Mouse (Mus musculus) kidney, embryonic 15.5 days (tissue): ENCODE measurements at regions not wholly inside any gene's neighbourhood (a gene's known extent, or its start where the extent isn't known, plus 50 kb on each side); places are given as distances from the start of the nearest gene placed in this dataset.

ENCODE experiments used
- ATAC-seq: fragments of 200-750 bp; cut with Nextera tagmentation; replicated peaks from 2 replicates; pipeline ENCODE4 v1.8.0; 2017; ENCODE audit warnings: moderate TSS enrichment; ENCODE audit not compliant: low FRiP score
- H3K27ac ChIP-seq: fragments of 300-500 bp; sonication (generic); 2 replicates; pipeline ENCODE4 v1.5.1; 2015; ENCODE audit warnings: mild to moderate bottlenecking, inconsistent platforms
- H3K27me3 ChIP-seq: fragments of 300-500 bp; sonication (generic); 2 replicates; pipeline ENCODE4 v1.6.1; 2015; ENCODE audit warnings: inconsistent platforms
- H3K36me3 ChIP-seq: fragments of 300-500 bp; sonication (generic); 2 replicates; pipeline ENCODE4 v1.6.1; 2015; ENCODE audit warnings: inconsistent platforms
- H3K4me1 ChIP-seq: fragments of 300-500 bp; sonication (generic); 2 replicates; pipeline ENCODE4 v1.6.1; 2015; ENCODE audit warnings: inconsistent platforms
- H3K4me2 ChIP-seq: fragments of 300-500 bp; sonication (generic); 2 replicates; pipeline ENCODE4 v1.6.1; 2015; ENCODE audit warnings: moderate library complexity, mild to moderate bottlenecking, inconsistent platforms
- H3K4me3 ChIP-seq: fragments of 300-500 bp; sonication (generic); replicated peaks from 2 replicates; pipeline ENCODE4 v1.5.1; 2015; ENCODE audit warnings: mild to moderate bottlenecking, inconsistent platforms
- H3K9ac ChIP-seq: fragments of 300-500 bp; sonication (generic); 2 replicates; pipeline ENCODE4 v1.6.1; 2015; ENCODE audit warnings: mild to moderate bottlenecking, inconsistent platforms
- H3K9me3 ChIP-seq: fragments of 300-500 bp; sonication (generic); replicated peaks from 2 replicates; pipeline ENCODE4 v1.6.1; 2016; ENCODE audit warnings: inconsistent platforms
- WGBS: fragments of 180-500 bp; shearing (Covaris S2); methylation state at CpG from one replicate; pipeline ENCODE4 v1.1.7; 2015; ENCODE audit warnings: mixed read lengths; 5-methylcytosine and 5-hydroxymethylcytosine counted together

GRCm38 (mm10) chr5:73887306-73887958 is 180.8 kb downstream of the Usp46 start:
- H3K27ac ChIP-seq = no peak overlapping the region
- H3K27me3 ChIP-seq = no peaks in the 10 kb centered on the region
- no peak for ATAC-seq
- no peak overlapping the region for H3K9ac ChIP-seq
- no peaks in the 10 kb centered on the region for H3K36me3 ChIP-seq
- WGBS = 87% methylated on average over 8 of the region's 8 CpGs
- no peak overlapping the region for H3K4me3 ChIP-seq
- H3K9me3 ChIP-seq = no peaks in the 10 kb centered on the region
- no peak overlapping the region for H3K4me2 ChIP-seq
- H3K4me1 ChIP-seq = 0 out of 2 replicates have a peak, but pooled peaks cover 5% of the 10 kb centered on the region

- no peak for ATAC-seq
- no peak overlapping the region for H3K9ac ChIP-seq
- 55% methylated on average over 2 of the region's 2 CpGs for WGBS
- no peaks in the 10 kb centered on the region for H3K27me3 ChIP-seq
- H3K9me3 ChIP-seq = no peaks in the 10 kb centered on the region
- no peak overlapping the region for H3K4me3 ChIP-seq
- 0 out of 2 replicates have a peak, but pooled peaks cover 5% of the 10 kb centered on the region for H3K4me1 ChIP-seq
- no peak overlapping the region for H3K27ac ChIP-seq
- no peaks in the 10 kb centered on the region for H3K36me3 ChIP-seq
- H3K4me2 ChIP-seq = no peak overlapping the region
Observed at GRCm38 (mm10) chr5:73888391-73888790, 179.8 kb downstream of the Usp46 start.

GRCm38 (mm10) chr5:73889342-73889741 is 178.9 kb downstream of the Usp46 start:
- no peak overlapping the region for H3K4me3 ChIP-seq
- WGBS = 26% methylated on average over 1 of the region's 1 CpGs

GRCm38 (mm10) chr5:73890942-73891341 is 177.3 kb downstream of the Usp46 start:
- no peaks in the 10 kb centered on the region; the same call in 1 of the 2 replicates for H3K9me3 ChIP-seq
- 47% methylated on average over 4 of the region's 4 CpGs for WGBS
- H3K4me2 ChIP-seq = no peak overlapping the region
- H3K36me3 ChIP-seq = no peaks in the 10 kb centered on the region
- 0 out of 2 replicates have a peak, but pooled peaks cover 5% of the 10 kb centered on the region for H3K4me1 ChIP-seq
- H3K27ac ChIP-seq = peak overlapping the region; percentile 57
- no peak overlapping the region for H3K4me3 ChIP-seq
- H3K27me3 ChIP-seq = no peaks in the 10 kb centered on the region
- no peak overlapping the region for H3K9ac ChIP-seq
- no peak for ATAC-seq

More at GRCm38 (mm10) chr5:73889342-73889741, 178.9 kb downstream of the Usp46 start:
- 0 out of 2 replicates have a peak, but pooled peaks have one; percentile 64 for ATAC-seq
- Histone ChIP-seq H3K27me3 (no peaks in the 10 kb centered on the region), H3K9ac (no peak overlapping the region), H3K27ac (peak overlapping the region; percentile 39), H3K9me3 (no peaks in the 10 kb centered on the region), H3K4me2 (no peak overlapping the region), H3K36me3 (no peaks in the 10 kb centered on the region), H3K4me1 (0 out of 2 replicates have a peak, but pooled peaks cover 5% of the 10 kb centered on the region)

GRCm38 (mm10) chr5:73891606-73892005 is 176.6 kb downstream of the Usp46 start:
- Histone ChIP-seq H3K4me2 (no peak overlapping the region), H3K9ac (no peak overlapping the region), H3K4me1 (0 out of 2 replicates have a peak, but pooled peaks cover 5% of the 10 kb centered on the region), H3K9me3 (no peaks in the 10 kb centered on the region; the same call in 1 of the 2 replicates), H3K36me3 (no peaks in the 10 kb centered on the region), H3K27ac (peak overlapping the region; percentile 57), H3K27me3 (no peaks in the 10 kb centered on the region), H3K4me3 (no peak overlapping the region)
- 30% methylated on average over 11 of the region's 11 CpGs for WGBS
- ATAC-seq = peak; percentile 43; the same call in 1 of the 2 replicates

GRCm38 (mm10) chr5:73892440-73893225 is 175.6 kb downstream of the Usp46 start:
- Histone ChIP-seq H3K36me3 (no peaks in the 10 kb centered on the region), H3K27ac (peak overlapping the region; percentile 16; the same call in 1 of the 2 replicates), H3K9ac (no peak overlapping the region), H3K4me1 (0 out of 2 replicates have a peak, but pooled peaks cover 5% of the 10 kb centered on the region), H3K27me3 (no peaks in the 10 kb centered on the region), H3K4me2 (no peak overlapping the region), H3K4me3 (no peak overlapping the region), H3K9me3 (no peaks in the 10 kb centered on the region; the same call in 1 of the 2 replicates)
- WGBS = 53% methylated on average over 4 of the region's 4 CpGs
- ATAC-seq = no peak

- Histone ChIP-seq H3K4me1 (0 out of 2 replicates have a peak, but pooled peaks cover 3% of the 10 kb centered on the region), H3K27me3 (no peaks in the 10 kb centered on the region), H3K9me3 (no peaks in the 10 kb centered on the region; the same call in 1 of the 2 replicates), H3K9ac (no peak overlapping the region), H3K27ac (no peak overlapping the region), H3K4me3 (no peak overlapping the region), H3K4me2 (no peak overlapping the region), H3K36me3 (no peaks in the 10 kb centered on the region)
- WGBS = 93% methylated on average over 5 of the region's 5 CpGs
- no peak for ATAC-seq
Observed at GRCm38 (mm10) chr5:73895186-73895585, 173.0 kb downstream of the Usp46 start.

- H3K27ac ChIP-seq = no peak overlapping the region
- no peaks in the 10 kb centered on the region for H3K27me3 ChIP-seq
- H3K4me3 ChIP-seq = no peak overlapping the region
- no peak overlapping the region for H3K4me2 ChIP-seq
- no peaks in the 10 kb centered on the region for H3K36me3 ChIP-seq
- H3K9me3 ChIP-seq = no peaks in the 10 kb centered on the region; the same call in 1 of the 2 replicates
- no peak overlapping the region for H3K9ac ChIP-seq
- ATAC-seq = no peak
- 97% methylated on average over 1 of the region's 1 CpGs for WGBS
- H3K4me1 ChIP-seq = no peaks in the 10 kb centered on the region
Observed at GRCm38 (mm10) chr5:73896785-73897184, 171.4 kb downstream of the Usp46 start.

GRCm38 (mm10) chr5:73901651-73902050 is 166.6 kb downstream of the Usp46 start:
- 80% methylated on average over 1 of the region's 1 CpGs for WGBS
- Histone ChIP-seq H3K27ac (peak overlapping the region; percentile 82), H3K36me3 (no peaks in the 10 kb centered on the region)

GRCm38 (mm10) chr5:73902470-73903218 is 165.6 kb downstream of the Usp46 start:
- Histone ChIP-seq H3K27me3 (no peaks in the 10 kb centered on the region), H3K9me3 (no peaks in the 10 kb centered on the region), H3K4me2 (peak overlapping the region; percentile 38), H3K27ac (peak overlapping the region; percentile 82), H3K9ac (no peak overlapping the region), H3K4me1 (peaks cover 16% of the 10 kb centered on the region), H3K36me3 (no peaks in the 10 kb centered on the region), H3K4me3 (peak overlapping the region; percentile 1; the same call in 1 of the 2 replicates)
- ATAC-seq = peak; percentile 77
- 13% methylated on average over 7 of the region's 7 CpGs for WGBS

More at GRCm38 (mm10) chr5:73901651-73902050, 166.6 kb downstream of the Usp46 start:
- Histone ChIP-seq H3K4me2 (no peak overlapping the region), H3K4me1 (peaks cover 16% of the 10 kb centered on the region), H3K4me3 (no peak overlapping the region), H3K9me3 (no peaks in the 10 kb centered on the region), H3K9ac (no peak overlapping the region), H3K27me3 (no peaks in the 10 kb centered on the region)
- no peak for ATAC-seq

- ATAC-seq = no peak
- Histone ChIP-seq H3K36me3 (no peaks in the 10 kb centered on the region), H3K4me1 (peaks cover 16% of the 10 kb centered on the region), H3K27me3 (no peaks in the 10 kb centered on the region), H3K4me3 (peak overlapping the region; percentile 1; the same call in 1 of the 2 replicates), H3K9me3 (no peaks in the 10 kb centered on the region), H3K4me2 (peak overlapping the region; percentile 38), H3K27ac (peak overlapping the region; percentile 82), H3K9ac (no peak overlapping the region)
- 29% methylated on average over 8 of the region's 8 CpGs for WGBS
Observed at GRCm38 (mm10) chr5:73903219-73903570, 165.0 kb downstream of the Usp46 start.
